Mouse (Mus musculus): ENCODE data around the gene Hoxb4. TPM values are rescaled to one million over a fixed set of nuclear protein-coding genes. Genes with fewer than 3 reads are reported as not detected.

Gene Hoxb4
- polyA plus RNA-seq, 1 experiment from 2014 or later: 1.1 TPM

DNA sequence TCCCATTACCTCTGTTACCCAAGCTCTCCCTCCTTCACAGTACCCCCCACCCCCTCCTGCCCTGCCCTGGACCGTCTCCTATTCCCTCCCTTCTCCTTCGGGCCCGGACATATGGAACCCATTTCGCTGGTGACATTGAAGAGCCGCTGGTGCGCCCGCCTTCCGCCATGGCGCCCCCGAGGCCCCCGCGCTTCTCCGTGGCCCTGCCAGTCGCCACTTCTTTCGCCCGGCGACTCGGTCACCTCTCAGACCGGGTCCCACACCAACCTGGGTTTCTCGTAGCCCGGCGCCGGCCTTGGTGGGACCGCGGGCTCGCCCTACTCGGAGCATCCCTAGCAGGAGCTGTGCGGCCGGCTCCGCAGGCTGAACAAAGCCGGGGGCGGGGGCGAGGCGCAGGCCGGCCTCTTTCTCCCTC, 14.6 kb downstream of the Hoxb4 start:
- Histone ChIP-seq H3K9me3 (ENCODE audit: control insufficient read depth, low read length) (no peaks in the 10 kb centered on the region), H3K4me3 (ENCODE audit: low read depth, low read length) (peak overlapping the region; percentile 37), H3K9ac (ENCODE audit: low read depth, low read length) (peak overlapping the region; percentile 39), H3K4me2 (peak overlapping the region; percentile 54), H3K36me3 (ENCODE audit: control insufficient read depth, insufficient read depth, low read length) (no peaks in the 10 kb centered on the region), H3K27me3 (replicated peaks; ENCODE audit: control insufficient read depth, insufficient read depth, low read length) (peaks cover 99% of the 10 kb centered on the region), H3K27ac (ENCODE audit: low read depth, low read length) (peak overlapping the region; percentile 65), H3K4me1 (replicated peaks; ENCODE audit: control insufficient read depth, insufficient read depth, low read length) (peaks cover 17% of the 10 kb centered on the region)
- DNase-seq (ENCODE audit: low spot score) (no peak), ATAC-seq (replicated peaks; ENCODE audit: low FRiP score) (no peak)
- WGBS: 4% methylated on average over 35 of the region's 35 CpGs

- ATAC-seq (replicated peaks; ENCODE audit: low FRiP score) (no peak), DNase-seq (ENCODE audit: low spot score) (no peak)
- peaks cover 17% of the 10 kb centered on the region for H3K4me1 ChIP-seq (replicated peaks; ENCODE audit: control insufficient read depth, insufficient read depth, low read length)
- 31% methylated on average over 17 of the region's 17 CpGs for WGBS
- H3K27me3 ChIP-seq (replicated peaks; ENCODE audit: control insufficient read depth, insufficient read depth, low read length): peaks cover 99% of the 10 kb centered on the region
- peak overlapping the region; percentile 65 for H3K27ac ChIP-seq (ENCODE audit: low read depth, low read length)
- peak overlapping the region; percentile 37 for H3K4me3 ChIP-seq (ENCODE audit: low read depth, low read length)
- H3K9ac ChIP-seq (ENCODE audit: low read depth, low read length): peak overlapping the region; percentile 39
- peak overlapping the region; percentile 54 for H3K4me2 ChIP-seq
- no peaks in the 10 kb centered on the region for H3K9me3 ChIP-seq (ENCODE audit: control insufficient read depth, low read length)
- H3K36me3 ChIP-seq (ENCODE audit: control insufficient read depth, insufficient read depth, low read length): no peaks in the 10 kb centered on the region
These were observed 15.4 kb downstream of the Hoxb4 start for GRCm38 (mm10) chr11:96333241-96334001.

- peaks cover 99% of the 10 kb centered on the region for H3K27me3 ChIP-seq (replicated peaks; ENCODE audit: control insufficient read depth, insufficient read depth, low read length)
- peak overlapping the region; percentile 65; the same call in 1 of the 2 replicates for H3K27ac ChIP-seq (ENCODE audit: low read depth, low read length)
- no peak for ATAC-seq (replicated peaks; ENCODE audit: low FRiP score)
- peak overlapping the region; percentile 37; the same call in 1 of the 2 replicates for H3K4me3 ChIP-seq (ENCODE audit: low read depth, low read length)
- H3K9me3 ChIP-seq (ENCODE audit: control insufficient read depth, low read length): no peaks in the 10 kb centered on the region
- peak overlapping the region; percentile 10; the same call in 1 of the 2 replicates for H3K9ac ChIP-seq (ENCODE audit: low read depth, low read length)
- no peaks in the 10 kb centered on the region for H3K36me3 ChIP-seq (ENCODE audit: control insufficient read depth, insufficient read depth, low read length)
- WGBS: 28% methylated on average over 2 of the region's 2 CpGs
- peaks cover 22% of the 10 kb centered on the region for H3K4me1 ChIP-seq (replicated peaks; ENCODE audit: control insufficient read depth, insufficient read depth, low read length)
- H3K4me2 ChIP-seq: peak overlapping the region; percentile 54
- no peak for DNase-seq (ENCODE audit: low spot score)
These were observed 15.9 kb downstream of the Hoxb4 start for GRCm38 (mm10) chr11:96334002-96334364.

DNA sequence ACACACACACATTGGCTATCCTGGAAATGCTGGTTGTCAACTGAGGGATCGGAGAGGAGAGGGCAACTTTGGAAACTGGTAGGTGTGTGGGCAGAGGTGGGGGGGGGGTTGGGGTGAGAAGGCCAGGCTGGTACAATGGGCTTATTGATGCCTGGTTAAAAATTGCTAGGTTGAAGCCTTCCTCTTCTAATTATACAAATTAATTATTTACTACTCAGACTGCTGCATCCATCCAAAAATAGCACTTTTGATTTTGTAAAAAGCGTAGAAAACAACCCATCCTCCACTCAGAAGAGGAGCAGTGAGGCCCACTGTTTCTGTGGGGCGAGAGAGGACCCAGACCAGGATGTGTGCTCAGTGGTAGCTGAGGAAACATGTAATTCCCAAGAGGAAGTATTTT, 16.9 kb downstream of the Hoxb4 start:
- Histone ChIP-seq H3K4me1 (replicated peaks; ENCODE audit: control insufficient read depth, insufficient read depth, low read length) (peaks cover 23% of the 10 kb centered on the region), H3K9ac (ENCODE audit: low read depth, low read length) (no peak overlapping the region), H3K27ac (ENCODE audit: low read depth, low read length) (no peak overlapping the region; the same call in 1 of the 2 replicates), H3K4me2 (0 out of 2 replicates have a peak overlapping the region, but pooled peaks have one; percentile 17), H3K9me3 (ENCODE audit: control insufficient read depth, low read length) (no peaks in the 10 kb centered on the region), H3K27me3 (replicated peaks; ENCODE audit: control insufficient read depth, insufficient read depth, low read length) (peaks cover 99% of the 10 kb centered on the region), H3K36me3 (ENCODE audit: control insufficient read depth, insufficient read depth, low read length) (no peaks in the 10 kb centered on the region), H3K4me3 (ENCODE audit: low read depth, low read length) (no peak overlapping the region)
- DNase-seq (ENCODE audit: low spot score) (no peak), ATAC-seq (replicated peaks; ENCODE audit: low FRiP score) (no peak)
- WGBS: 42% methylated on average over 3 of the region's 3 CpGs

GRCm38 (mm10) chr11:96336597-96336996, 18.5 kb downstream of the Hoxb4 start:
- Histone ChIP-seq H3K36me3 (ENCODE audit: control insufficient read depth, insufficient read depth, low read length) (no peaks in the 10 kb centered on the region), H3K9me3 (ENCODE audit: control insufficient read depth, low read length) (no peaks in the 10 kb centered on the region), H3K4me3 (ENCODE audit: low read depth, low read length) (no peak overlapping the region), H3K9ac (ENCODE audit: low read depth, low read length) (0 out of 2 replicates have a peak overlapping the region, but pooled peaks have one; percentile 9), H3K4me2 (no peak overlapping the region), H3K27ac (ENCODE audit: low read depth, low read length) (no peak overlapping the region), H3K4me1 (replicated peaks; ENCODE audit: control insufficient read depth, insufficient read depth, low read length) (peaks cover 25% of the 10 kb centered on the region), H3K27me3 (replicated peaks; ENCODE audit: control insufficient read depth, insufficient read depth, low read length) (peaks cover 99% of the 10 kb centered on the region)
- no peak for ATAC-seq (replicated peaks; ENCODE audit: low FRiP score)
- DNase-seq (ENCODE audit: low spot score): no peak
- 25% methylated on average over 2 of the region's 2 CpGs for WGBS

DNA sequence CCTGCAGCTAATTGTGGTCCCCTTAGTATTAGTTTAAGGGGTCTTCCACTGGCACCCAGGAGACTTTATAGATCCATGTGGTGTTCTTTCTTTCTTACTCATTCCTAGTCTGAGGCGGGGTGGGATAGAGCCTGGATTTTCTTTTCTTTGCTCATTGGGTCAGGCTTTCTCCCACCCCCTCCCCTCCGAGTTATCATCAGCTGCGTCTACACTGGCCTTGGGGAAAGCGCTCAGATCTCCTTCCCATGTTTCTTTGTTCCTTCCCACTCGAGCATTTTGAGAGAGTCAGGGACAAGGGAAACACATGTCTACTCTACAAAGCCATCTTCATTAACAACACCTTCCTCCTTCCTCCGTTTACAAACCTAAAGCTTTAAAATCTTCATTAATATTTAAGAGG, 19.0 kb downstream of the Hoxb4 start:
- Histone ChIP-seq H3K4me1 (replicated peaks; ENCODE audit: control insufficient read depth, insufficient read depth, low read length) (peaks cover 25% of the 10 kb centered on the region), H3K9me3 (ENCODE audit: control insufficient read depth, low read length) (no peaks in the 10 kb centered on the region), H3K4me3 (ENCODE audit: low read depth, low read length) (no peak overlapping the region), H3K27ac (ENCODE audit: low read depth, low read length) (no peak overlapping the region), H3K36me3 (ENCODE audit: control insufficient read depth, insufficient read depth, low read length) (no peaks in the 10 kb centered on the region), H3K4me2 (no peak overlapping the region), H3K27me3 (replicated peaks; ENCODE audit: control insufficient read depth, insufficient read depth, low read length) (peaks cover 99% of the 10 kb centered on the region), H3K9ac (ENCODE audit: low read depth, low read length) (no peak overlapping the region)
- 31% methylated on average over 6 of the region's 6 CpGs for WGBS
- ATAC-seq (replicated peaks; ENCODE audit: low FRiP score) (no peak), DNase-seq (ENCODE audit: low spot score) (no peak)

DNA sequence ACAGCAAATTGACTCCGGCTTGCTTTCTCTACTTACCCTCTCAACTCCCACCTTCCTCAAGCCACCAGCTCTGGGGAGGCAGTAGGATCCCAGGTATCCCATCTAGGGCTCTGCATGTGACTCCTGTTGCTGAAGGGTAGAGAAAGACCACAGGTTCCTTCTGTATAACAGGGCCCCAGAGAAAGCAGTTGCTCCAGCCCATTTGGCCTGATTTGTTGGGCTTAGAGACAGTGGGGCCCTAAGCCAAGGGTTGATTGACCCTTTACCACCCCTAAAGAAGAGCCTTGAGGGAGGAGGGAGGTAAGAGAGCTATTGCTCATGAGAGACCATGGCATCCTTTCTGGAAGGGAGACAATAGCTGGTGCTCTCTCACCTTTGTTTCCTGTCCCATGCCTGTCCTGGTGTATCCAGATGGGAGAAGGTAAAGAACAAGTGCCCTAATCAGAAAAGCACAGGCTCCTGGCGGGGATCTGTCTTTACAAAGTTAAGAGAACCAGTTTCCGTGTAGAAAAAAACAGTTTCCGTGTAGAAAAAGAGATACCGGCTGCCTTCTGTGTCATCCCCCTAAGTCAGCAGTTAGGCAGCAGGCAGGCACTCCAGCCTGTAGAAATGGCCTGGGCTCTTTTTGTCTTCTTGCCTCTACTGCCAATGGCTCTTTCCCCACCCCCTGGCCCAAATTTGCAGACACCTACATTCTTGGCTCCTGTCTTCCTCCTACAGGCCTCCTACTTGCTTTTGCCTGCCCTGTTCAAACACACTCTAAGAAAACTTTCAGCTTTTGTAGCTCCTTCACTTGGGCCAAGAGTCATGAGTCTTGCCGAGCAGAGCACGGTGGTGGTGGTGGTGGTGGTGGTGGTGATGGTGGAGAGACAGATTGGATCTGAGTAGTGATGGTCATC, 21.1 kb downstream of the Hoxb4 start:
- 23% methylated on average over 7 of the region's 7 CpGs for WGBS
- H3K27me3 ChIP-seq (replicated peaks; ENCODE audit: control insufficient read depth, insufficient read depth, low read length): peaks cover 99% of the 10 kb centered on the region
- H3K4me3 ChIP-seq (ENCODE audit: low read depth, low read length): no peak overlapping the region
- H3K9me3 ChIP-seq (ENCODE audit: control insufficient read depth, low read length): no peaks in the 10 kb centered on the region
- H3K4me1 ChIP-seq (replicated peaks; ENCODE audit: control insufficient read depth, insufficient read depth, low read length): peaks cover 23% of the 10 kb centered on the region
- no peak overlapping the region for H3K4me2 ChIP-seq
- H3K9ac ChIP-seq (ENCODE audit: low read depth, low read length): no peak overlapping the region
- ATAC-seq (replicated peaks; ENCODE audit: low FRiP score) (no peak), DNase-seq (ENCODE audit: low spot score) (no peak)
- peak overlapping the region; percentile 55; the same call in 1 of the 2 replicates for H3K27ac ChIP-seq (ENCODE audit: low read depth, low read length)
- H3K36me3 ChIP-seq (ENCODE audit: control insufficient read depth, insufficient read depth, low read length): no peaks in the 10 kb centered on the region

- H3K27ac ChIP-seq (ENCODE audit: low read depth, low read length): peak overlapping the region; percentile 84
- peak overlapping the region; percentile 34 for H3K4me3 ChIP-seq (ENCODE audit: low read depth, low read length)
- ATAC-seq (replicated peaks; ENCODE audit: low FRiP score): no peak
These were observed 22.8 kb downstream of the Hoxb4 start for GRCm38 (mm10) chr11:96340698-96341365.

More at GRCm38 (mm10) chr11:96340698-96341365, 22.8 kb downstream of the Hoxb4 start:
- H3K4me2 ChIP-seq: peak overlapping the region; percentile 62
- H3K9me3 ChIP-seq (ENCODE audit: control insufficient read depth, low read length): no peaks in the 10 kb centered on the region
- peaks cover 16% of the 10 kb centered on the region for H3K4me1 ChIP-seq (replicated peaks; ENCODE audit: control insufficient read depth, insufficient read depth, low read length)
- no peaks in the 10 kb centered on the region for H3K36me3 ChIP-seq (ENCODE audit: control insufficient read depth, insufficient read depth, low read length)
- peaks cover 99% of the 10 kb centered on the region for H3K27me3 ChIP-seq (replicated peaks; ENCODE audit: control insufficient read depth, insufficient read depth, low read length)
- 2% methylated on average over 29 of the region's 36 CpGs for WGBS
- no peak for DNase-seq (ENCODE audit: low spot score)
- H3K9ac ChIP-seq (ENCODE audit: low read depth, low read length): peak overlapping the region; percentile 30; the same call in 1 of the 2 replicates

Data from liver, embryonic 11.5 days (tissue).